Mouse (Mus musculus): ENCODE results near the gene Gm30191. TPM values are rescaled to one million over a fixed set of nuclear protein-coding genes. Genes with fewer than 3 reads are reported as not detected.

Gene Gm30191
- polyA plus RNA-seq, 1 experiment from 2014 or later = not detected

GRCm38 (mm10) chr4:134299498-134299810 lies 52.7 kb downstream of the Gm30191 start:
- 59% methylated on average over 4 of the region's 4 CpGs for WGBS
- Histone ChIP-seq H3K9me3 (ENCODE audit: control insufficient read depth, low read length) (peaks cover 3% of the 10 kb centered on the region; the same call in 1 of the 2 replicates), H3K4me1 (ENCODE audit: control insufficient read depth, insufficient read depth, low read length) (no peaks in the 10 kb centered on the region), H3K27me3 (ENCODE audit: control insufficient read depth, insufficient read depth, low read length) (no peaks in the 10 kb centered on the region), H3K9ac (ENCODE audit: low read depth, low read length) (no peak overlapping the region), H3K36me3 (ENCODE audit: control insufficient read depth, insufficient read depth, low read length) (no peaks in the 10 kb centered on the region), H3K27ac (ENCODE audit: low read depth, low read length) (no peak overlapping the region), H3K4me3 (ENCODE audit: low read length) (no peak overlapping the region), H3K4me2 (replicated peaks; ENCODE audit: low read depth, low read length) (no peak overlapping the region)
- ATAC-seq (ENCODE audit: low FRiP score, low TSS enrichment) = no peak

Other genes with a start within 250 kb of the Gm30191 start
- 42.2 and 42.9 TPM in 2 replicates for gene Dhdds, start 246.0 kb upstream of the Gm30191 start, polyA plus RNA-seq (2014; fragmentation: Nextera tagmentation; extraction: Ambion mirVana)
- gene Lin28a, start 228.1 kb upstream of the Gm30191 start, polyA plus RNA-seq (2014; fragmentation: Nextera tagmentation; extraction: Ambion mirVana) = not detected in 2 replicates
- gene Zfp683, start 193.1 kb upstream of the Gm30191 start, polyA plus RNA-seq (2014; fragmentation: Nextera tagmentation; extraction: Ambion mirVana) = not detected in 2 replicates
- gene Crybg2, start 186.1 kb upstream of the Gm30191 start, polyA plus RNA-seq (2014; fragmentation: Nextera tagmentation; extraction: Ambion mirVana) = 4.5 and 6.0 TPM in 2 replicates
- 8.9 and 12.1 TPM in 2 replicates for gene Cd52, start 151.9 kb upstream of the Gm30191 start, polyA plus RNA-seq (2014; fragmentation: Nextera tagmentation; extraction: Ambion mirVana)
- 9.3 and 12.4 TPM in 2 replicates for gene Ubxn11, start 144.4 kb upstream of the Gm30191 start, polyA plus RNA-seq (2014; fragmentation: Nextera tagmentation; extraction: Ambion mirVana)
- 424 TPM in 2 replicates for gene Sh3bgrl3, start 118.1 kb upstream of the Gm30191 start, polyA plus RNA-seq (2014; fragmentation: Nextera tagmentation; extraction: Ambion mirVana)
- 98.0 and 123 TPM in 2 replicates for gene Cep85, start 59.8 kb upstream of the Gm30191 start, polyA plus RNA-seq (2014; fragmentation: Nextera tagmentation; extraction: Ambion mirVana)
- 0.34 and 0.50 TPM in 2 replicates for gene Gm7534, start 43.9 kb upstream of the Gm30191 start, polyA plus RNA-seq (2014; fragmentation: Nextera tagmentation; extraction: Ambion mirVana)
- 0.26 and 0.37 TPM in 2 replicates for gene Catsper4, start 19.6 kb upstream of the Gm30191 start, polyA plus RNA-seq (2014; fragmentation: Nextera tagmentation; extraction: Ambion mirVana)
- 5.0 and 6.4 TPM in 2 replicates for gene Cnksr1, start 8.5 kb upstream of the Gm30191 start, polyA plus RNA-seq (2014; fragmentation: Nextera tagmentation; extraction: Ambion mirVana)
- gene E130218I03Rik, start 3.3 kb upstream of the Gm30191 start, polyA plus RNA-seq (2014; fragmentation: Nextera tagmentation; extraction: Ambion mirVana) = 0.41 TPM in 1 of 2 replicates, not detected in the other
- 17.5 and 18.9 TPM in 2 replicates for gene Zfp593, start 1.3 kb upstream of the Gm30191 start, polyA plus RNA-seq (2014; fragmentation: Nextera tagmentation; extraction: Ambion mirVana)
- 9.2 and 12.8 TPM in 2 replicates for gene Grrp1, start 7.2 kb downstream of the Gm30191 start, polyA plus RNA-seq (2014; fragmentation: Nextera tagmentation; extraction: Ambion mirVana)
- gene Pdik1l, start 41.0 kb downstream of the Gm30191 start, polyA plus RNA-seq (2014; fragmentation: Nextera tagmentation; extraction: Ambion mirVana) = 14.9 and 18.8 TPM in 2 replicates
- 0.88 and 1.4 TPM in 2 replicates for gene Trim63, start 68.2 kb downstream of the Gm30191 start, polyA plus RNA-seq (2014; fragmentation: Nextera tagmentation; extraction: Ambion mirVana)
- 0.09 and 0.11 TPM in 2 replicates for gene Slc30a2, start 96.2 kb downstream of the Gm30191 start, polyA plus RNA-seq (2014; fragmentation: Nextera tagmentation; extraction: Ambion mirVana)
- gene Extl1, start 136.9 kb downstream of the Gm30191 start, polyA plus RNA-seq (2014; fragmentation: Nextera tagmentation; extraction: Ambion mirVana) = 0.20 and 0.23 TPM in 2 replicates
- gene Pafah2, start 149.4 kb downstream of the Gm30191 start, polyA plus RNA-seq (2014; fragmentation: Nextera tagmentation; extraction: Ambion mirVana) = 8.4 and 12.3 TPM in 2 replicates
- gene Stmn1, start 221.4 kb downstream of the Gm30191 start, polyA plus RNA-seq (2014; fragmentation: Nextera tagmentation; extraction: Ambion mirVana) = 1,829 and 1,880 TPM in 2 replicates
- 0.57 and 0.73 TPM in 2 replicates for gene Paqr7, start 249.8 kb downstream of the Gm30191 start, polyA plus RNA-seq (2014; fragmentation: Nextera tagmentation; extraction: Ambion mirVana)

All from kidney, embryonic 14.5 days (tissue).